Mouse (Mus musculus) lung, adult 2 months (tissue): ENCODE data around the gene Rbm10. TPM values are rescaled to one million over a fixed set of nuclear protein-coding genes. Genes with fewer than 3 reads are reported as not detected.

Source experiments
- DNase-seq: peaks from one replicate; pipeline ENCODE4 v3.0.0; 2022
- H3K4me1 ChIP-seq: fragments of 200-500 bp; 2 replicates; pipeline ENCODE4 v1.6.1; 2011; ENCODE audit warnings: low read length; ENCODE audit not compliant: control insufficient read depth, insufficient read depth
- H3K4me3 ChIP-seq: fragments of 200-500 bp; replicated peaks from 2 replicates; pipeline ENCODE3; 2011; ENCODE audit warnings: low read depth, mild to moderate bottlenecking, control low read depth, low read length; ENCODE audit errors: extremely low read depth
- CTCF ChIP-seq: fragments of 200-500 bp; IDR thresholded peaks from 2 replicates; pipeline ENCODE4 v1.5.1; 2011; ENCODE audit warnings: mild to moderate bottlenecking, low read length, control low read depth; ENCODE audit not compliant: insufficient read depth
- POLR2A ChIP-seq: fragments of 200-500 bp; IDR thresholded peaks from 2 replicates; pipeline ENCODE4 v1.6.1; 2011; ENCODE audit warnings: low read depth, mild to moderate bottlenecking, control low read depth, low read length, borderline replicate concordance; ENCODE audit errors: extremely low read depth
- WGBS: fragments of 180-500 bp; shearing (Covaris S2); methylation state at CpG from one replicate; pipeline ENCODE4 v1.1.7; 2018; 5-methylcytosine and 5-hydroxymethylcytosine counted together
- polyA plus RNA-seq: library from polyadenylated mRNA; depleted of rRNA; stranded (reverse); fragments of >200 nt; gene quantifications from 2 replicates; pipeline ENCODE4 v1.2.3, GENCODE M21; 2012; rRNA removed

Gene Rbm10
- polyA plus RNA-seq, 1 experiment = 51.4 TPM

GRCm38 (mm10) chrX:20691566-20691965, 74.3 kb downstream of the Rbm10 start:
- DNase-seq = no peak
- WGBS = 49% methylated on average over 3 of the region's 3 CpGs
- Histone ChIP-seq H3K4me1 (peaks cover 8% of the 10 kb centered on the region; the same call in 1 of the 2 replicates), H3K4me3 (no peak overlapping the region)
- no peak for TF ChIP-seq CTCF
- no peak for TF ChIP-seq POLR2A

GRCm38 (mm10) chrX:20692616-20693015, 75.3 kb downstream of the Rbm10 start:
- 68% methylated on average over 1 of the region's 1 CpGs for WGBS
- peaks cover 8% of the 10 kb centered on the region; the same call in 1 of the 2 replicates for H3K4me1 ChIP-seq
- no peak for TF ChIP-seq POLR2A
- TF ChIP-seq CTCF = no peak
- H3K4me3 ChIP-seq = no peak overlapping the region
- DNase-seq = no peak

- Histone ChIP-seq H3K4me1 (no peaks in the 10 kb centered on the region), H3K4me3 (no peak overlapping the region)
- 82% methylated on average over 4 of the region's 4 CpGs for WGBS
- TF ChIP-seq CTCF = no peak
- TF ChIP-seq POLR2A = no peak
- no peak for DNase-seq
Measured at GRCm38 (mm10) chrX:20695842-20696241, 78.5 kb downstream of the Rbm10 start.

Other genes with a start within 250 kb of the Rbm10 start
- gene Jade3, start 191.8 kb upstream of the Rbm10 start, polyA plus RNA-seq = 0.85 and 1.3 TPM in 2 replicates
- gene Rgn, start 67.7 kb upstream of the Rbm10 start, polyA plus RNA-seq = 0.07 and 0.30 TPM in 2 replicates
- 102 and 118 TPM in 2 replicates for gene Ndufb11, start 116 bp downstream of the Rbm10 start, polyA plus RNA-seq
- 199 and 241 TPM in 2 replicates for gene Uba1, start 40.8 kb downstream of the Rbm10 start, polyA plus RNA-seq
- 138 and 154 TPM in 2 replicates for gene Cdk16, start 70.5 kb downstream of the Rbm10 start, polyA plus RNA-seq
- gene Usp11, start 86.4 kb downstream of the Rbm10 start, polyA plus RNA-seq = 10.9 and 13.8 TPM in 2 replicates
- 149 and 167 TPM in 2 replicates for gene Araf, start 180.3 kb downstream of the Rbm10 start, polyA plus RNA-seq